Mouse (Mus musculus) spleen, postnatal 10 days (tissue): ENCODE results near the gene Vash1.

Experiments
- DNase-seq, 2 experiments: peaks; one replicate each; pipeline ENCODE4 v3.0.0; 2021 to 2022; ENCODE audit warnings: low spot score in 2 of 2

Gene Vash1

GRCm38 (mm10) chr12:86678591-86679545 is at the start of gene Vash1:
Gene Vash1, plus strand, starts transcription at chr12:86678700.
- peak in 1 of 2 experiments; percentile 31 for DNase-seq

- DNase-seq, result no peak
Measured at GRCm38 (mm10) chr12:86628783-86629172, 49.7 kb upstream of the Vash1 start.

- peak in 1 of 2 experiments; percentile 19 for DNase-seq
Measured at GRCm38 (mm10) chr12:86641763-86642162, 36.7 kb upstream of the Vash1 start.

GRCm38 (mm10) chr12:86644512-86645273 is 33.8 kb upstream of the Vash1 start:
- no peak for DNase-seq

DNA sequence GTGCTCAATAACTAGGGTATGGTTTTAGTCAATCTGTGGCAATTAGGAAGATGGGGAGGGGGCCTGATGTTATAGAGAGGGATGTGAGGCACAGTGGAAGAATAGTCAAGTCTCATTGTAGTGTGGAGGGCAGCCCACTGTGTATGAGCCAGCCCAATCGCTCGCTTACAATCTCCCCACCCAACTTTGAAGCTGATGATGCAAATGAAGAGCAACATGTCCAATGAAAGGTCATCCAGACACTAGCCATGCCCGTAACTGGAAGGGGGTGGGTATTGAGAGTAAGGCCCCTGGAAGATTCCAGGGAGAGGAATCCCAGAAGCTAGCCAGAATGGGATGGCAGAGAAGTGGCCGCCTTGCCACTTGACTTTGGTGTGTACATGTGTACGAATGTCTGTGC is 33.0 kb upstream of the Vash1 start:
- no peak for DNase-seq

- DNase-seq, result no peak
Measured at GRCm38 (mm10) chr12:86646831-86647230, 31.7 kb upstream of the Vash1 start.

GRCm38 (mm10) chr12:86647279-86647678 is 31.2 kb upstream of the Vash1 start:
- no peak for DNase-seq

DNA sequence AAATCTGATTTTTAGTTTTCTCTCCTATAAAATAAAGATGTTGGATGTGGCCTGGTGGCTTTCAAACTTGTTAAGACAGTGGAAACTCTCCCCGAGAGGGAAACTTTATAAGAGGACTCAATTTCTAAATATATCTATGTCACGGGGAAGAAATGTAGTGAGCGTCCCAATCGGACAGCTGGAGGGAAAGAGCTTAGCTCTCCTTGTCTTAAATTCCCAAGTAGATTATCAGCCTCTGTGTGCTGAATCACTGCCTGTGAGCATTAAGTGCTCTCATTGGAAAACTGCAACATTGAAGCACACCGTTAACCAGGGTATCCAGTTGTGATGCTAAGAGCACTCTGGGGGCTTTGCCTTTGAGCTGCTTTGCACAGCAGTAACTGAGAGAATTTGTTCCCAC is 30.8 kb upstream of the Vash1 start:
- DNase-seq, result no peak

GRCm38 (mm10) chr12:86648489-86648888 is 30.0 kb upstream of the Vash1 start:
- DNase-seq, result no peak

DNA sequence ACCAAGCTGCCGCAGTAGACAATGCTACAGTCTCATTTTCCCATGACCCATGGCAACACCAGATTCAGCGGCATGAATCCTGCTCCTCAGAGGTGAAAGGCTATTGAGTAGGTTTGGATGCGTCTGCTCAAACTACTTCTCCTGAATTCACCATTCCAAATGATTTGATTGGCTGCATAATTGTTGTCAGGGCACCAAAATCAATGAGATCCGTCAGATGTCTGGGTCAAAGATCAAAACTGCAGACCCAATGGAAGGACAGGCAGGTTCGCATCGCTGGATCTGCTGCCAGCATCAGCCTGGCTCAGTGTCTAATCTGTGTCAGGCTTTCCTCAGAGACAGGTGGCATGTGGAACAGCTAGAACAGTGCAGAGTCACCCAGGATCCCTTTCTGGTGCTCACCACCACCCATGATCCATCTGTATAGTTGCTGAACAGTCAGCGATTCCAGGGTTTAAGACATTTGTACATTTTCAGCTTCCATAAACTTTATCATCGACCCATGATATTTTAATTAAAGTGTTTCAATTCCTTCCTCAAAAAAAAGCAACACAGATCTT is 27.1 kb upstream of the Vash1 start:
- DNase-seq, result no peak

DNA sequence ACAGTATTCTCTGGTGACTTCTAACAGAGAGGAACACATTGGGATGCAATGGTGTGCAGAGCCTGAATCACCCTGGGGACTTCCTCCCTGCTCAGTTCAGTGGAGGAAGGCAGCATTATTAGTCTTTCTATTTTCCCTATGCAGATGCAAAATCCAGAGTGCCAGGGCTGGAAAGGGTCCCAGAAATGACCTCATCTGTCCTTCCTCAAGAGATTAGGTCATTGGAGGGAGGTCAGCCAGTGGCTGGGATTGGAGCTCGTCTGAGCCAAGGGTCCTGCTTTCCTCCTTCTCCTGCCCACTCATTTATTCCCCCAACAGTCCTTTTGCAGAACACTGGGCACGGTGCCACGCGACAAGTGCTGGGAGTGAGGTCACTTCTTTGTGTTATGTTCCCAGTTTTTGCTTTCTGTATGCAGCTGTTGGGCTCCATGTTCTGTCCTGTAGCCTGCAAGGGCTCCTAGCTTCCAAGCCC is 25.9 kb upstream of the Vash1 start:
- peak in 1 of 2 experiments; percentile 30 for DNase-seq

GRCm38 (mm10) chr12:86659447-86659968 is 19.0 kb upstream of the Vash1 start:
- no peak for DNase-seq

- no peak for DNase-seq
Measured at GRCm38 (mm10) chr12:86660466-86660865, 18.0 kb upstream of the Vash1 start.

DNA sequence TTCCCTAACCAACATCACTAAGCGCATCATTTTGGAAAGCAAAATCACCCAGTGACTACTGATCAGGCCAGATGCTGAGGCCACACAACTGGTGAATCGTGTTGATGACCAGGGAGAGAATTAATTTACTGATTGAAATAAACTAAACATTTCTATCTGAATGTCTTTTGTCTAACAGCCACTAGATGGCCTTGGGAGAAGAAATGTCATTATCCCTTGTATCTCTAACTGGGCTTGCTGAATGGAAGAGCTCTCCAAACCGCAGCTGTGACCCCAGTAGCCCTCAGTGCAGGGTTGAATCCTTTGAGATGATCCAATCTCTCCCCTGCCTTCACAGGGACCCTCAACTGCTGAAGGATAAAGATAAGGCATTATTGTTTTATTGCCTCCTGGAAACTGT is 12.8 kb upstream of the Vash1 start:
- DNase-seq, result no peak

DNA sequence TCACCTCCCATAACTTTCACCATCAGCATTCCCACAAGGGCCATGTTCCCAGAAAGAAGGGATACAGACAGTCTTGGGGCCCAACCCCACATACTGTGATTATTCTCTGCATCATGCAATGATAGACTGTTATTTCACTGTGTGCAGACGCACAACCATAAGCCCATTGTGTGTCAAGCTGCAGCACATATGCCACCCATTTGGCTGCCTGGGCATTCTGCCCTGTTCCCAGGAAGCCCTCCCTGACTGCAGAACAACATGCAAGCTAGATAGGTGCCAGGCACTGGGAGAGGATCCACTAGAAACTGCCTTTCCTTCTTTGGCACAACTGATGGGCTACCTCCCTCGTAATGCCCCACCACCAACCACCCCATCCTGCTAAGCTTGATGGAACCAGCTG is 10.1 kb upstream of the Vash1 start:
- DNase-seq, result no peak

DNA sequence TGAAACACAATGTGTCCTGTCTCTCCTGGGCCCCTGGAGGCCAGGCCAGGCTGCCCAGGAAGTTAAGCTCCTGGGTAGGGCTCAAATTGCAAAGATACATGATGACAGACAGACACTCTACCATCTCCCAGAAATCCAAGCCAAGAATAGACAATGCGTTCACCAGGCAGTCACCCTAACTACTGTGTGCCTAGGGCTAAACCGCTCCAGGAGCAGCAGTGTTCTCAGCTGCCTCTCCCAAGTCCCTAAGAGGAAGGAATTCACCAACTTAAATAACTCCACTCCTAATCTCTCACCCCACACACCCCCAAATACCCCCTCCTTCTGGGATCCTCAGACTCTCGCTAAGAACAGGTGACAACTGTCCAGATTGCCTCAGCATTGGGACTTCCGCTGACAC is 6.4 kb upstream of the Vash1 start:
- DNase-seq, result no peak

DNA sequence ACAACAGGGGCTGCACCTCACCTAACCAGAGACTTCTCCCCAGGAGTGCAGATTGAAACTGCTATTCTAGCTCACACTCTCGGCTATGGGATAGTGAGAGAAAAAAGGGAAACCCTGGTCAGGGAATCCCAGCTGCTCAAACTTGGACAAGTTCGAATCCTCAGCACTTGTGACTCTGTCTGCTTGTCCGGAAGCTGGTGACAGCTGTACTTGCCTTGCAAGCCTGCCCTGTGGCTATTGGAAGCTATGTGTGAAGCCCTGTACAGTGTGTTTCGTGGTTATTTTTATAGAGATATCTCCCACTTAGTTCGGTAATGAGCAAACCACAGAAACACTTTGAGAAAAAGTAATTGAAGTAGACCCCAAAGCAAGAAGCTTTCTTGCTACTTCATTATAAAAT is 6.0 kb upstream of the Vash1 start:
- no peak for DNase-seq

DNA sequence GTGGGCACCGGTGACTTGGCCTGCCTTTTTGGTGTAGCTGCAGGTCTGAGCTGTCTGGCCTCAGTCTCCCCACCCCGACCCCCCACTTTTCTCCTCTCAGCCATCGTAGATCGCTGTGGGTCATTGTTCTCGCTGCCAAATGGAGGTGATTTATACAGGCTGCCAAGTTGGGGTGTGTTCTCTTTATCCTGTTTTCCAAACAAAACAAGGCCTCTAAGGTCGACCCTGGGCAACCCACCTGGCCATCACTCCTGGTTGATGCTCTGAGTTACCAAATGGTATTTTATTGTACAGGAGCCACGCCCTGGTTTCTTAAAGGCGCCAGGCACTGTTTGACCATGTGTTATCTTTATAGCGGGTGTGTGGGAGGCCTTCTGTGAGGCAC is 1.0 kb downstream of the Vash1 start:
- no peak for DNase-seq

DNA sequence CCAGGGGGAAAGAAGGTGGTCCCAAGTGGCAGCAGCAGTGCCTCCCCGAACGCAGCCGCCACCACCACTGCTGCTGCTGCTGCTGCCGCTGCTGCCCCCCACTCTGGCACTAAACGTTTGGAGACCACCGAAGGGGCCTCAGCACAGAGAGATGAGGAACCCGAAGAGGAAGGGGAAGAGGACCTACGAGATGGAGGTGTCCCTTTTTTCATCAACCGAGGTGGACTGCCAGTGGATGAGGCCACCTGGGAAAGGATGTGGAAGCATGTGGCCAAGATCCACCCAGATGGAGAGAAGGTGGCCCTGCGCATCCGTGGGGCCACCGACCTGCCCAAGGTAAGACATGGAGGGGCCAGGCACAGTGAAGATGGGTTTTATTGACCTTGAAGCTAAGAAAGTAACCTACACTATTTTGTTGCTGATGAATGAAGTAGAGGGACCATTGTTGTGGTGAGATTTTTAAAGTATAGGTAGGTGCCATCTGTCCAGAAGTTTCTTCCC is 1.5 kb downstream of the Vash1 start:
- DNase-seq, result no peak

DNA sequence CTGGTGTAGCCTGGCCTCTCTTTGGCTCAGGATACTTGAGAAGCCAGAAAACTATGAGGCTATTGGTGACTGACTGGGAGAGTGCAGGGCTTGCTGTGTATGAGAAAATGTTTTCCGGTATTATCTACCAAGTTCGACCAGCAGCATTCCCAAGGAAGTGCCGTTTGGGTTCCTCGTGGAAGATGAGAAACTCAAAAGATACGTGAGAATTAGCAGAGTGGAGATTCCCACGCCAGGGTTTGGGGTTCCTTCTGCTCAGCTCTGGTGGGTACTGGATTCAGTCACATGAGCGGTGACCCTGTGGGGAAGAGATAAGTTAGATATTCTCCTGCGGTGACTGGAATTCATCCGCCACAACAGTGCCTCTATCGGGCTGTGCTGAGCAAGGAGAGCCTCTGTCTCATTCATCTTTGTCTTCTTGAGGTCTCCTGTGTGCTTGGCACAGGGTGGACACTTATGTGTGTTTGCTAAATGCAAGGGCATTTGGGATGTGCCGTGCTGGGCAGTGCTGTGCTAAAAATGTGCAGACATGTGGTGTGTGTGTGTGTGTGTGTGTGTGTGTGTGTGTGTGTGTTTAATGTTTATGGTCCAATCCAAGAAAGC is 2.2 kb downstream of the Vash1 start:
- no peak for DNase-seq

GRCm38 (mm10) chr12:86681626-86682025 is 3.1 kb downstream of the Vash1 start:
- no peak for DNase-seq

DNA sequence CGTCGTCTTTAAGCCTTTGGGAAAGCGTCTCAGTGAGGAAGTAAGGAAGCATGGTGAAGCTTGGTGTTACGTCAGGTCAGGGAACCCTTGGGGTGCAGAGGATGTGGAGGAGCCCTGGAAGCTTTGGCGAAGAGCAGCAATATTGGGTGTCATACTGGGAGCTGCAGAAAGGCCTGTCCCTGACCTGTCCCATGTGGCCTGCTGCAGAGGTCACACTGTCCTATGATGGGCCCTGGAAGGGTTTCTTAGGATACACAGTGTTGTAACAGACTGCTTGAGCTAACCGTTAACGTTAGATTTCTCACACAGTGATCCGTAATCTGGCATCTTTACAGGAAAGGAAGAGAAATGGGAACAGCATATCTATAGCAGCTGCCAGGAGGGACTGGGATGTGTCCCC is 3.7 kb downstream of the Vash1 start:
- no peak for DNase-seq
